In the genomic region with DNA sequence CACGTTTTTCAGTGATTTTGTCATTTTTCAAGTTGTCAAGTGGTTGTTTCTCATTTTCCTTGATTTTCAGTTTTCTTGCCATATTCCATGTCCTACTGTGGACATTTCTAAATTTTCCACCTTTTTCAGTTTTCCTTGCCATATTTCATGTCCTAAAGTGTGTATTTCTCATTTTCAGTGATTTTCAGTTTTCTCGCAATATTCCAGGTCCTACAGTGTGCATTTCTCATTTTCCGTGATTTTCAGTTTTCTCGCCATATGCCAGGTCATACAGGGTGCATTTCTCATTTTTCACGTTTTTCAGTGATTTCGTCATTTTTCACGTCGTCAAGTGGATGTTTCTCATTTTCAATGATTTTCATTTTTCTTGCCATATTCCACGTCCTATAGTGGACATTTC, we compare ENCODE assay signal across 10 mouse cellular contexts. TPM values are rescaled to one million over a fixed set of nuclear protein-coding genes. Genes with fewer than 3 reads are reported as not detected.
DNase-seq lines count a peak whose midpoint lies in the region; TF ChIP-seq lines count a peak whose summit lies in the region.
"Not testable (repeated sequence)": the region's sequence is repeated elsewhere in the genome, so short reads cannot be mapped to it uniquely, and the experiment has no call there.
"Had no signal": no experiment of that assay in that cellular context is flagged by ENCODE, and none has a peak within 500 bp of the region (broad histone marks: within the 10 kb centered on the region; RNA-seq: fewer than 3 reads in every experiment).

No protein-coding gene starts in this region.

- H3K4me3 ChIP-seq in gastrocnemius, adult 2 months = not testable (repeated sequence)

- TF ChIP-seq CTCF in gastrocnemius, adult 2 months (IDR thresholded peaks at IDR 0.05) = not testable (repeated sequence)

- intact Hi-C loops in gastrocnemius, adult 2 months (cut with DNase I) = not testable (repeated sequence)

- H3K27ac ChIP-seq in gastrocnemius, adult 2 months = not testable (repeated sequence)

- peak; percentile 18 for DNase-seq in cerebellum, adult 11-12 months
- peak; percentile 36 for DNase-seq in gastrocnemius, adult 2 months
- peak; percentile 99 for DNase-seq in kidney, postnatal 10 days
- peak; percentile 11 to 64 for DNase-seq in layer of hippocampus, postnatal 25 days (ENCODE audit: extremely low spot score in 1 of 2, low spot score in 1 of 2)
- DNase-seq in lung, postnatal 10 days = peak; percentile 71
- peak; percentile 99 for DNase-seq in spleen, adult 12 weeks (ENCODE audit: low spot score)
- peak; percentile 50 for DNase-seq in thymus, postnatal 14 days

RNA-seq across cellular contexts. Expression of gene Gm10719, which starts 1.7 kb away (rescaled TPM):
- not detected for total RNA-seq in gastrocnemius, adult 2 months (2021)
- total RNA-seq in layer of hippocampus, postnatal 25 days (2021) = under 1 TPM; 0.42 to 0.89 TPM
- total RNA-seq: left cerebral cortex, postnatal 10 days had no signal

RNA-seq across cellular contexts. Expression of gene Gm10720, which starts 3.5 kb away (rescaled TPM):
- not detected for total RNA-seq in gastrocnemius, adult 2 months (2021)
- total RNA-seq in layer of hippocampus, postnatal 25 days (2021) = not detected
- total RNA-seq: heart, adult 8-10 months; left cerebral cortex, postnatal 10 days; liver, adult 2 months had no signal

RNA-seq across cellular contexts. Expression of gene Gm10718, which starts 4.4 kb away (rescaled TPM):
- total RNA-seq in gastrocnemius, adult 2 months (2021) = not detected
- 1 to 10 TPM in 1 of 2 experiments, not detected in 1; 1.3 TPM for total RNA-seq in layer of hippocampus, postnatal 25 days (2021)

RNA-seq across cellular contexts. Expression of gene Gm10721, which starts 6.0 kb away (rescaled TPM):
- total RNA-seq in gastrocnemius, adult 2 months (2021) = not detected
- under 1 TPM in 1 of 2 experiments, not detected in 1; 0.85 TPM for total RNA-seq in layer of hippocampus, postnatal 25 days (2021)
- total RNA-seq: liver, adult 2 months had no signal

RNA-seq across cellular contexts. Expression of gene Gm10717, which starts 6.3 kb away (rescaled TPM):
- not detected for total RNA-seq in gastrocnemius, adult 2 months (2021)
- not detected for total RNA-seq in layer of hippocampus, postnatal 25 days (2021)
- total RNA-seq: liver, adult 2 months had no signal

Comparison
In these comparisons a context has a peak if more than half of its experiments do, and no peak if none do; other contexts are left out.
1. DNase-seq: peak in every context shown above with its lines; median percentile 99 in kidney, postnatal 10 days; 99 in spleen, adult 12 weeks; 71 in lung, postnatal 10 days; 50 in thymus, postnatal 14 days; 38 in layer of hippocampus, postnatal 25 days; 36 in gastrocnemius, adult 2 months; 18 in cerebellum, adult 11-12 months.